Mouse (Mus musculus) thymus, adult 2 months (tissue): ENCODE results near the gene Acta1.

Experiments used
- CTCF ChIP-seq: fragments of 200-500 bp; IDR thresholded peaks from 2 replicates; pipeline ENCODE4 v1.5.1; 2012; ENCODE audit warnings: mild to moderate bottlenecking, control low read depth, low read length, moderate library complexity, borderline replicate concordance; ENCODE audit not compliant: control insufficient read depth, poor library complexity, insufficient read depth; ENCODE audit errors: extremely low read depth
- POLR2A ChIP-seq: fragments of 200-500 bp; IDR thresholded peaks from 2 replicates; pipeline ENCODE4 v1.6.1; 2012; ENCODE audit warnings: mild to moderate bottlenecking, low read length, control low read depth, moderate library complexity; ENCODE audit not compliant: control insufficient read depth, poor library complexity, insufficient read depth; ENCODE audit errors: extremely low read depth

- TF ChIP-seq POLR2A (no peak), CTCF (no peak)
Measured at GRCm38 (mm10) chr8:123844341-123844740, 50.2 kb downstream of the Acta1 start.
